7 mouse cellular contexts compared by ENCODE assay signal in genomic region chr12:12324266-12324665, GRCm38 (mm10).
DNase-seq lines count a peak whose midpoint lies in the region; ATAC-seq and TF ChIP-seq lines count a peak whose summit lies in the region.
"Not testable (repeated sequence)": the region's sequence is repeated elsewhere in the genome, so short reads cannot be mapped to it uniquely, and the experiment has no call there.

No protein-coding gene starts in this region.

- not testable (repeated sequence) for H3K9me3 ChIP-seq in embryonic facial prominence, embryonic 12.5 days; forebrain, embryonic 16.5 days (ENCODE audit: control insufficient read depth, low read length); hindbrain, embryonic 11.5 days (ENCODE audit: control insufficient read depth, low read length); intestine, postnatal 0 days (ENCODE audit: control insufficient read depth); limb, embryonic 15.5 days; midbrain, embryonic 11.5 days (ENCODE audit: control insufficient read depth, low read length); neural tube, embryonic 15.5 days (replicated peaks)

- peak overlapping the region; percentile 50 for H3K4me2 ChIP-seq in embryonic facial prominence, embryonic 12.5 days (replicated peaks)
- peak overlapping the region; percentile 45; the same call in 1 of the 2 replicates for H3K4me2 ChIP-seq in forebrain, embryonic 16.5 days (ENCODE audit: low read length)
- H3K4me2 ChIP-seq in hindbrain, embryonic 11.5 days (replicated peaks; ENCODE audit: low read depth, low read length); limb, embryonic 15.5 days: not testable (repeated sequence)
- H3K4me2 ChIP-seq in intestine, postnatal 0 days (replicated peaks; ENCODE audit: low read depth), result peak overlapping the region; percentile 73; the same call in 1 of the 2 replicates
- peak overlapping the region; percentile 41 for H3K4me2 ChIP-seq in midbrain, embryonic 11.5 days
- H3K4me2 ChIP-seq in neural tube, embryonic 15.5 days, result peak overlapping the region; percentile 58

- H3K36me3 ChIP-seq in embryonic facial prominence, embryonic 12.5 days; forebrain, embryonic 16.5 days (ENCODE audit: control insufficient read depth, insufficient read depth); hindbrain, embryonic 11.5 days (ENCODE audit: control insufficient read depth, insufficient read depth, low read length); intestine, postnatal 0 days (ENCODE audit: control insufficient read depth, insufficient read depth); limb, embryonic 15.5 days; midbrain, embryonic 11.5 days (ENCODE audit: control insufficient read depth, insufficient read depth, low read length); neural tube, embryonic 15.5 days: not testable (repeated sequence)

- not testable (repeated sequence) for H3K9ac ChIP-seq in embryonic facial prominence, embryonic 12.5 days; forebrain, embryonic 16.5 days (replicated peaks; ENCODE audit: low read depth, low read length); hindbrain, embryonic 11.5 days (ENCODE audit: low read depth, low read length); intestine, postnatal 0 days (ENCODE audit: low read depth, low read length); limb, embryonic 15.5 days; midbrain, embryonic 11.5 days (ENCODE audit: low read length); neural tube, embryonic 15.5 days (replicated peaks)

- ATAC-seq in embryonic facial prominence, embryonic 12.5 days (ENCODE audit: insufficient number of reproducible peaks, insufficient read depth, low FRiP score, low TSS enrichment); forebrain, embryonic 16.5 days; hindbrain, embryonic 11.5 days (ENCODE audit: low FRiP score); intestine, postnatal 0 days; limb, embryonic 15.5 days (ENCODE audit: insufficient number of reproducible peaks, low FRiP score, low TSS enrichment, low read depth); midbrain, embryonic 11.5 days (ENCODE audit: low FRiP score); neural tube, embryonic 15.5 days (ENCODE audit: low FRiP score): not testable (repeated sequence)

- H3K4me3 ChIP-seq in embryonic facial prominence, embryonic 12.5 days, result 0 out of 2 replicates have a peak overlapping the region, but pooled peaks have one; percentile 21
- H3K4me3 ChIP-seq in forebrain, embryonic 16.5 days (replicated peaks; ENCODE audit: low read length); hindbrain, embryonic 11.5 days (ENCODE audit: low read depth, low read length); intestine, postnatal 0 days (ENCODE audit: low read depth, low read length); midbrain, embryonic 11.5 days (ENCODE audit: low read depth, low read length); neural tube, embryonic 15.5 days (replicated peaks): not testable (repeated sequence)
- H3K4me3 ChIP-seq in limb, embryonic 15.5 days, result peak overlapping the region; percentile 30; the same call in 1 of the 2 replicates

- not testable (repeated sequence) for H3K27me3 ChIP-seq in embryonic facial prominence, embryonic 12.5 days; forebrain, embryonic 16.5 days (replicated peaks; ENCODE audit: control insufficient read depth, insufficient read depth, low read length); hindbrain, embryonic 11.5 days (ENCODE audit: control insufficient read depth, insufficient read depth, low read length); intestine, postnatal 0 days (replicated peaks; ENCODE audit: control insufficient read depth, insufficient read depth, low read length); limb, embryonic 15.5 days; midbrain, embryonic 11.5 days (ENCODE audit: control insufficient read depth, insufficient read depth, low read length); neural tube, embryonic 15.5 days (replicated peaks)

- WGBS in embryonic facial prominence, embryonic 12.5 days, result 96% methylated on average over 17 of the region's 22 CpGs
- 87% methylated on average over 16 of the region's 22 CpGs for WGBS in forebrain, embryonic 16.5 days
- 97% methylated on average over 20 of the region's 22 CpGs for WGBS in hindbrain, embryonic 11.5 days
- WGBS in intestine, postnatal 0 days, result 87% methylated on average over 22 of the region's 22 CpGs
- WGBS in limb, embryonic 15.5 days, result 97% methylated on average over 19 of the region's 22 CpGs
- 92% methylated on average over 22 of the region's 22 CpGs for WGBS in midbrain, embryonic 11.5 days
- 96% methylated on average over 17 of the region's 22 CpGs for WGBS in neural tube, embryonic 15.5 days

- TF ChIP-seq CTCF in intestine, postnatal 0 days (IDR thresholded peaks at IDR 0.05; ENCODE audit: low read depth), result not testable (repeated sequence)

- not testable (repeated sequence) for H3K4me1 ChIP-seq in embryonic facial prominence, embryonic 12.5 days; hindbrain, embryonic 11.5 days (replicated peaks; ENCODE audit: control insufficient read depth, insufficient read depth, low read length); intestine, postnatal 0 days (replicated peaks; ENCODE audit: control insufficient read depth, insufficient read depth, low read length); limb, embryonic 15.5 days; midbrain, embryonic 11.5 days (ENCODE audit: control insufficient read depth, insufficient read depth, low read length)
- peaks cover 27% of the 10 kb centered on the region for H3K4me1 ChIP-seq in forebrain, embryonic 16.5 days (replicated peaks; ENCODE audit: control insufficient read depth, insufficient read depth, low read length)
- H3K4me1 ChIP-seq in neural tube, embryonic 15.5 days, result peaks cover 15% of the 10 kb centered on the region

- not testable (repeated sequence) for DNase-seq in hindbrain, embryonic 11.5 days (ENCODE audit: low spot score); midbrain, embryonic 11.5 days (ENCODE audit: low spot score, missing footprints)

- H3K27ac ChIP-seq in embryonic facial prominence, embryonic 12.5 days, result peak overlapping the region; percentile 80
- H3K27ac ChIP-seq in forebrain, embryonic 16.5 days (ENCODE audit: low read length), result peak overlapping the region; percentile 87; the same call in 1 of the 2 replicates
- peak overlapping the region; percentile 25; the same call in 1 of the 2 replicates for H3K27ac ChIP-seq in hindbrain, embryonic 11.5 days (ENCODE audit: low read depth, low read length)
- H3K27ac ChIP-seq in intestine, postnatal 0 days (ENCODE audit: low read depth, low read length); limb, embryonic 15.5 days: not testable (repeated sequence)
- peak overlapping the region; percentile 69 for H3K27ac ChIP-seq in midbrain, embryonic 11.5 days (ENCODE audit: low read depth, low read length)
- H3K27ac ChIP-seq in neural tube, embryonic 15.5 days (replicated peaks), result peak overlapping the region; percentile 90
